Mouse (Mus musculus) heart, embryonic 10.5 days (tissue): ENCODE measurements around the gene Fer. TPM values are rescaled to one million over a fixed set of nuclear protein-coding genes. Genes with fewer than 3 reads are reported as not detected.

Experiments used
- DNase-seq: peaks from one replicate; pipeline ENCODE4 v3.0.0-alpha.2; 2017; ENCODE audit warnings: low spot score
- H3K27ac ChIP-seq: fragments of 300-500 bp; sonication (generic); 2 replicates; pipeline ENCODE4 v1.5.1; 2016; ENCODE audit warnings: mild to moderate bottlenecking
- H3K27me3 ChIP-seq: fragments of 300-500 bp; sonication (generic); 2 replicates; pipeline ENCODE4 v1.6.1; 2016; ENCODE audit warnings: mild to moderate bottlenecking; ENCODE audit not compliant: poor library complexity, insufficient read depth, severe bottlenecking
- H3K36me3 ChIP-seq: fragments of 300-500 bp; sonication (generic); 2 replicates; pipeline ENCODE4 v1.6.1; 2016; ENCODE audit warnings: mild to moderate bottlenecking, moderate library complexity
- H3K4me1 ChIP-seq: fragments of 300-500 bp; sonication (generic); 2 replicates; pipeline ENCODE4 v1.6.1; 2016; ENCODE audit warnings: mild to moderate bottlenecking
- H3K4me3 ChIP-seq: fragments of 300-500 bp; sonication (generic); 2 replicates; pipeline ENCODE4 v1.5.1; 2016; ENCODE audit warnings: mild to moderate bottlenecking, moderate library complexity
- H3K9me3 ChIP-seq: fragments of 300-500 bp; sonication (generic); 2 replicates; pipeline ENCODE4 v1.6.1; 2016; ENCODE audit warnings: mild to moderate bottlenecking, moderate library complexity
- WGBS: fragments of 180-500 bp; shearing (Covaris S2); methylation state at CpG from one replicate; pipeline ENCODE4 v1.1.7; 2016; 5-methylcytosine and 5-hydroxymethylcytosine counted together
- polyA plus RNA-seq: library from polyadenylated mRNA; unstranded; fragments of >200 nt; fragmentation: Nextera tagmentation; extraction: Ambion mirVana; gene quantifications from 2 replicates; pipeline ENCODE4 v1.2.1, GENCODE M21; 2016

Fer gene
- polyA plus RNA-seq, 1 experiment from 2014 or later, result 28.1 TPM

DNA sequence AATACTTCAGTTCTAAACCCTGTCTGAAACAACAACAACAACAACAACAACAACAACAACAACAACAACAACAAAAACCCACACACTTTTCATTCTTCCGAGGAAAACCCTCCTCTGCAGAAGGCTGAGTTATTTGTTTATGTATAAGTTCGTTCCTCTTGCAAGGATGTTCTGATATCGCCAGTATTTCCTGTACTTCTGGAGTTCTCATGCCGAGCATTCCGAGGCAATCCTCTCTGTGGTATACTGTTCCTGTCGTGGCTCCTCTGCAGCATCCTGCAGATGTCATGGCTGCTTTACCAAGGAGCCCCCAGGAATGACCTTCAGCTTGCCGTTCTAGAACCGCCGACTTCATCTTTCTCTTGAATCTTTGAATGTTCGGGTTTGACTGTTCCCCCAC lies 106.6 kb downstream of the Fer start:
- no peak for DNase-seq
- Histone ChIP-seq H3K4me1 (peaks cover 24% of the 10 kb centered on the region; the same call in 1 of the 2 replicates), H3K27ac (no peak overlapping the region), H3K4me3 (no peak overlapping the region), H3K9me3 (no peaks in the 10 kb centered on the region), H3K27me3 (no peaks in the 10 kb centered on the region), H3K36me3 (no peaks in the 10 kb centered on the region)
- 47% methylated on average over 10 of the region's 10 CpGs for WGBS

DNA sequence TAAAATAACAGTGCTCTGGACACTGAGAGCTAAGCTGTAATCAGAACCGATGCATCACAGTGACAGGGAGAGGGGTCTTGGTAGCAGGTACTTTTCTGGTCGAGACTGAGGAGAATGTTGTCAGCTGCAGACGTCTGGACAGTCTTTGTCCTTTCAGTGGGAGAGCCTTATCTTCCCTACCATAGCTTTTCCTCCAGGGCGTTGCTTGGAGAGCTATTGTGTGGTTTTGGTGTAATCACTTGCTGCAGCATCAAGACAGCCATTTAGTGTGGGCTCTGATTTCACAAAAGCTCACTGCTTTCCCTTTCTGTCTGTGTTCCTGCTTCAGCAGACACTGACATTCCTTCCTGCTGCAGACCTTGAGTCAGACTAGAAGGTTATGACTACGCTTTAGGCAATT lies 107.4 kb downstream of the Fer start:
- Histone ChIP-seq H3K27me3 (no peaks in the 10 kb centered on the region), H3K36me3 (no peaks in the 10 kb centered on the region), H3K27ac (peak overlapping the region; percentile 72; the same call in 1 of the 2 replicates), H3K4me3 (no peak overlapping the region), H3K4me1 (peaks cover 24% of the 10 kb centered on the region; the same call in 1 of the 2 replicates), H3K9me3 (no peaks in the 10 kb centered on the region)
- peak; percentile 76 for DNase-seq
- 19% methylated on average over 5 of the region's 5 CpGs for WGBS

DNA sequence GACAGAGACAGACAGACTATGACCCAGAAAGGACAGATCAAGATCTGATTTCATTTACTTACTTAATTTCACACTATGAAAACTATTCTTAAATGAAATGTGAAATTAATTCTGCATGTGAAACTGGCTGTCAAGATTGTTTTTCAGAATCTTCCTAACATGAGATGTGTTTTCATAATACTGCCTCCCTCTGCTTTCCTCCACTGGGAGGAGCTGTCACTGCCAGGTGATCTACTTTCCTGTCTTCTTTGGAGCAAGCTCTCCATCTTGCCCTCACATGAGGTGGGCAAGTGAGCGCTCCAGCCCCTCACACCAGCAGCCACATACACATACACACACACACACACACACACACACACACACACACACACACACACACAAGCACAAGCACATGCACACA lies 108.1 kb downstream of the Fer start:
- no peak overlapping the region for H3K27ac ChIP-seq
- WGBS, result 86% methylated on average over 1 of the region's 1 CpGs
- no peaks in the 10 kb centered on the region for H3K27me3 ChIP-seq
- no peak for DNase-seq
- no peaks in the 10 kb centered on the region for H3K36me3 ChIP-seq
- H3K4me1 ChIP-seq, result peaks cover 24% of the 10 kb centered on the region; the same call in 1 of the 2 replicates
- H3K9me3 ChIP-seq, result no peaks in the 10 kb centered on the region
- no peak overlapping the region for H3K4me3 ChIP-seq

DNA sequence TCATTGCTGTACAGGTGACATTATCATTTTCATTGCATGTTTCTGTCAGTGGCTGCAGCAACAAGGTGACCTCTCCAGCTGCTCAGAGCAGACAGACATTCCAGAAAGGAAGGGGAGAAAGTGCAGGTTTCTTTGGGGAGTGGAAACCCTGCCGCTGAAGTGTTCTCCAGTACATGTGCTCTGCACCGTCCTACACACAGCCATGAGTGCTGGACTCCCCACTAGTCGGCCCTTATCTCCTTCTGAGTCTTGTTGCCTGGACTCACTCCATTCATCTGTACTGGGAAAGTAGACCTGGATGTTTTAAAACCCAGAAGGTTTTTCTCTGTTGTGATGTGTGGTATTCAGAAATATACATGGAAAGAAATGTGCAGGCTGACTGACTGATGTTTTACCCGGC lies 109.3 kb downstream of the Fer start:
- Histone ChIP-seq H3K27ac (no peak overlapping the region), H3K4me3 (no peak overlapping the region), H3K27me3 (no peaks in the 10 kb centered on the region), H3K36me3 (no peaks in the 10 kb centered on the region), H3K4me1 (peaks cover 23% of the 10 kb centered on the region; the same call in 1 of the 2 replicates), H3K9me3 (no peaks in the 10 kb centered on the region)
- WGBS, result 34% methylated on average over 4 of the region's 4 CpGs
- no peak for DNase-seq

DNA sequence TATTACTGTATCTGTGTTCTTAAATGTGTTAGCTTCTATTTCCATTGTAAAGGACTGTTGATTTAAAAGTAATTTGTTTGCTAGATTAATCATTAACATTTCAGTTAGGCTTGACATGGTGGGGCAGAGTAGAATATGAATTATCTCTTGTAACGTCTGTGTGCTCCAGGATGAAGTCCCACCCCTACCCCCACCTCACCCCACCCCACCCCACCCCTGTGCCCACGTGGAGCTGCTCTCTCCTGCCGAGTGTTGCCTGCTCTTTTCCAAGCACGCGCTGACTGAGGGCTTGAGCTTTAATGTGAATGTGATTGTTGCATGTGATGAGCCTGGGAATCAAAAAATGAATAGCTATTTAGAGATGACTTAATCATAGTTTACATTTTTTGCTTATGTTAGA lies 110.9 kb downstream of the Fer start:
- no peak for DNase-seq
- Histone ChIP-seq H3K9me3 (no peaks in the 10 kb centered on the region), H3K27me3 (no peaks in the 10 kb centered on the region), H3K27ac (no peak overlapping the region), H3K36me3 (no peaks in the 10 kb centered on the region), H3K4me1 (peaks cover 20% of the 10 kb centered on the region; the same call in 1 of the 2 replicates), H3K4me3 (no peak overlapping the region)
- 64% methylated on average over 5 of the region's 5 CpGs for WGBS

DNA sequence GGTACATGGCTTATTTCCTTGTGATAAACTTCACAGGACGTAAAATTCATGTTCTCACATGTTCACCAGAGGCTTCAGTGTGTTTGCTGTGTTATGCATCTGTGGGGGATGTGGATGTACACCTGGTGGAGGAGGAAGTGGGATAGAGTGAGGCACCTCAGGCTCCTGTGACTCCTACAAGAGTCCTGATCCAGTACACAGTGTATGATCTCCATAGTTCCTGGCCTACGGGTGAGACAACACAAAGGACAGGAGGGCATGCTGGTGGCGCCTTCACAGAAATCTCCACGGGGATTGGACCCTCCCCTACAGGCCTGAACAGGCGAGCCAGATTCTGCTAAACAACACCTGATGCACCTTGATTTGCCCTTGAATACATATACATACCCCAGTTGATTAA lies 111.4 kb downstream of the Fer start:
- Histone ChIP-seq H3K27me3 (no peaks in the 10 kb centered on the region), H3K9me3 (no peaks in the 10 kb centered on the region), H3K4me3 (no peak overlapping the region), H3K4me1 (peaks cover 20% of the 10 kb centered on the region; the same call in 1 of the 2 replicates), H3K27ac (no peak overlapping the region), H3K36me3 (no peaks in the 10 kb centered on the region)
- WGBS, result 85% methylated on average over 5 of the region's 5 CpGs
- DNase-seq, result no peak

DNA sequence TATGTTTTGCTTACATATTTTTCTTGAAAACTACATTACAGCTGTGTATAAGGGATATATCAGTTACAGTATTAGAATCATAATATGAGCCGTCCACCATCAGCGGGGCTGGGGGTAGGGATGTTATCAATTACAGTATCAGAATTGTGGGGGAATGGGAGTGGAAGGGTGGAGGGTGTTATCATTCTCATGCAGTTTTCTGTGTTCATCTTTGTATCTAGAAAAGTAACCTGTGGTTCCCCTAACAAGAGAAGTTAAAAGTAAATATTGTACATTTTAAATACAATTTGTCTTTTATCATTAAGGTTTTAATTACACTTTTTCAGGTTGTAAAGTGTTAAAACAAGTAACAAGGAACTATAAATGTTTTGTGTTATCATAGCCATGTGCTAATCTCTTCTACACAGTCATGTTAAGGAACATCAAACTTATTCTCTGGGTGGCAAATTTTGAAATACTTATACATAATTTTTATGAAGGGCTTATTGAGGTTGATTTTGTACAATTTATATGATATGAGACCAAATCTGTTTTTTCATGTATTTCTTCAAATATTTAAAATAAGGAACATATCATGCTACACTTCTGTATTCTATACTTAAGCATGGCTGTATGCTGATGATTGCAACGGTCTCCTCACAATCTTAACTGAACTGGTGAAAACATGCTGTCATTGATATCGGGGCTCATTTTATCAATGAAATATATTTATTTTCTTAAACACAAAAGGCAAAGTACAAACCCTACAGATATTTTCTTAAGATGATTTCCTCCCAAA lies 116.1 kb downstream of the Fer start:
- WGBS, result 80% methylated on average over 4 of the region's 4 CpGs
- Histone ChIP-seq H3K36me3 (no peaks in the 10 kb centered on the region; the same call in 1 of the 2 replicates), H3K27me3 (no peaks in the 10 kb centered on the region), H3K27ac (no peak overlapping the region), H3K4me3 (no peak overlapping the region), H3K4me1 (no peaks in the 10 kb centered on the region), H3K9me3 (no peaks in the 10 kb centered on the region)
- no peak for DNase-seq

DNA sequence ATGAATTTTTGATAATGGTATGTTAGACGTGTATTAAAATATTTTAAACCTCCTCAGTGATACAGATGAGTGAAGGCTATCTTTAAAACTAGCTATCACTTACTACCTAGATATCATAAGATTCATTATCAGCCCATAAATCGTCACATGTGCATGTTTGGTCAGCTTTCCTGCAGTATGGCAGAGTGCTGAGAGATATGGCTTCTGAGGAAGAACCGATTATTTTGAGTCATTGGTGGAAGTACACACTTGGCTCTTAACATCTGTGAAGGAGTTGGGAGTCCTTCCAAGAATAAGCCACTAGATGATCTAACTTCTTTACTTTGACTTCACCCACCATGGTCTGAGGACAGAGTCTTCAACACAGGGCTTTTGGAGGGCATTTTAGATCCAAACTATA lies 117.3 kb downstream of the Fer start:
- no peaks in the 10 kb centered on the region for H3K27me3 ChIP-seq
- no peak for DNase-seq
- H3K9me3 ChIP-seq, result no peaks in the 10 kb centered on the region
- H3K36me3 ChIP-seq, result no peaks in the 10 kb centered on the region; the same call in 1 of the 2 replicates
- H3K4me3 ChIP-seq, result no peak overlapping the region
- no peak overlapping the region for H3K27ac ChIP-seq
- H3K4me1 ChIP-seq, result no peaks in the 10 kb centered on the region
- WGBS, result 83% methylated on average over 3 of the region's 3 CpGs

DNA sequence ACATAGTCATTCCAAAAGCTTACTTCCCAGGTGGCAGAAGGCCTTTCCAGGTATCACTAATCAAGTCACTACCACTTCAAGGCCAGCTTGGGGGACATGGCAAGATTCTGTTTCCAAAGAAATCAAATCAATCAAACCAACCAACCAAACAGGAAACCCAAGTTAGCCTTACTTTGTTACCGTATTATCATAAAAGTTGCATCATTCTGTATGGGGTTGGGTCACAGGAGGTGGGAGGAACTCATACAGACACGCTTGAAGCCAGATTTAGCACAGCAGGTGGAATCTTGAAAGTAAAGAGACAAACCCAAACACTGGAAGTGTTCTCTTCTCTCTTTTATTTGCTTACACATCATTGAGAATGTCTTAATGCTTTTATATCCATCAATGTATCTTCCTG lies 125.8 kb downstream of the Fer start:
- Histone ChIP-seq H3K27me3 (no peaks in the 10 kb centered on the region), H3K36me3 (0 out of 2 replicates have a peak, but pooled peaks cover 3% of the 10 kb centered on the region), H3K4me1 (no peaks in the 10 kb centered on the region), H3K4me3 (no peak overlapping the region), H3K27ac (no peak overlapping the region), H3K9me3 (no peaks in the 10 kb centered on the region)
- WGBS, result 82% methylated on average over 2 of the region's 2 CpGs
- no peak for DNase-seq

DNA sequence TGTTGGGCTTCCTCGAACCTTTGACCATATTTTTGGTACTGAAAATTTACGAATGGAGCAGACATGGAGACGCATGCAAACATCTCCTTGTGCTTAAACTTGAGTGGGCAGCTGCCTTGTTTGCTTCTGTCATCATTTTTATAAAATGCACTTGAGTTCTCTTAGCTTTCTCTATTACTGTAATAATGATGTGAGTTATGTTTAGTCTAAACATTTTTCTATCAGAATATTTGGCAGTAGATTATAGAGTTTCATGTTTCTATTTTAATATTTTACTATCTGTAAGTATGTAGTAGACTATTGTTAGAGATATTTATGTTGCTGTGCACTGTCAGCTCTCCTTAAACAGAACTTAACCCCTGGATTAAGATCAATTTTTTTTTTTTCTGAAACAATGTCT lies 128.3 kb downstream of the Fer start:
- WGBS, result 88% methylated on average over 3 of the region's 3 CpGs
- H3K27me3 ChIP-seq, result no peaks in the 10 kb centered on the region

DNA sequence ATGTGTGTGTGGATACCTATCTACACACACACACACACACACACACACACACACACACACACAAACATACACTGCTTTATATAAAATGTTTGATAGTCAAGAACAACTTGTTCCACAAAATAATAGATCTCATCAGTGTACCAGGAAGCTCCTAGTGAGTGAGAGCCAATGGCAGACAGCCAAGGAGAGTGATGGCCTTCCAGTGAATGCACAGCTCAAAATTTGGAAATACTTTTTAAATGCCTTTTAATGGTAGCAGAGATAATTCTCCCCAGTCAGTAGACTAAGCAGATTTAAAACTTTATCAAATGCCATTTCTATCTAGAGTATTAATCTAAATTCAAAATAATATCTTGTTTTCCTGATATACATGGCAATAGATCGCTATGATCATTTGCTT lies 133.1 kb downstream of the Fer start:
- H3K27ac ChIP-seq, result no peak overlapping the region
- no peaks in the 10 kb centered on the region for H3K27me3 ChIP-seq
- 82% methylated on average over 1 of the region's 1 CpGs for WGBS
- no peak for DNase-seq
- H3K36me3 ChIP-seq, result 0 out of 2 replicates have a peak, but pooled peaks cover 3% of the 10 kb centered on the region
- H3K9me3 ChIP-seq, result no peaks in the 10 kb centered on the region
- H3K4me1 ChIP-seq, result no peaks in the 10 kb centered on the region
- no peak overlapping the region for H3K4me3 ChIP-seq

More for the DNA sequence above, 128.3 kb downstream of the Fer start:
- Histone ChIP-seq H3K9me3 (no peaks in the 10 kb centered on the region), H3K4me3 (no peak overlapping the region), H3K4me1 (no peaks in the 10 kb centered on the region), H3K36me3 (0 out of 2 replicates have a peak, but pooled peaks cover 3% of the 10 kb centered on the region), H3K27ac (no peak overlapping the region)
- DNase-seq, result no peak

DNA sequence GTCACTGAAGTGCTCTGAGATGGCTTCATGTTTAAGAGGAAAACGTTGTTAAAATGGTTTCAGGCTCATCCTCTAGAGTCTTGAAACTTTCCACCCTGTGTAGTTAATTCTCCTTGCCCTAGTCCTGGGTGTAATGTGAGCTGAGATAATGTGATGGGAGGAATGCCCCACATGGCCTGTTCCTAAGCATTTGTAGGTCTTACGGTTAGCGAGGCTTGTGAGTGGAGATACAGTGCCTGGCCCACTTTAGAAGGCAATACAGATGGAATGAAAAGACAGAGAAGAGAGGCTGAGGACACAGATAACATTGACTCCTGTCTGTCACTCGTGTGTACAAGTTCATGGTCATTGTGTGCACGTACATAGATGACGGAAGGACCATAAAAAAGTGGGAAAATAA lies 134.8 kb downstream of the Fer start:
- no peak for DNase-seq
- Histone ChIP-seq H3K4me1 (no peaks in the 10 kb centered on the region), H3K36me3 (no peaks in the 10 kb centered on the region), H3K9me3 (no peaks in the 10 kb centered on the region), H3K4me3 (no peak overlapping the region), H3K27me3 (no peaks in the 10 kb centered on the region), H3K27ac (no peak overlapping the region)
- 74% methylated on average over 6 of the region's 6 CpGs for WGBS

DNA sequence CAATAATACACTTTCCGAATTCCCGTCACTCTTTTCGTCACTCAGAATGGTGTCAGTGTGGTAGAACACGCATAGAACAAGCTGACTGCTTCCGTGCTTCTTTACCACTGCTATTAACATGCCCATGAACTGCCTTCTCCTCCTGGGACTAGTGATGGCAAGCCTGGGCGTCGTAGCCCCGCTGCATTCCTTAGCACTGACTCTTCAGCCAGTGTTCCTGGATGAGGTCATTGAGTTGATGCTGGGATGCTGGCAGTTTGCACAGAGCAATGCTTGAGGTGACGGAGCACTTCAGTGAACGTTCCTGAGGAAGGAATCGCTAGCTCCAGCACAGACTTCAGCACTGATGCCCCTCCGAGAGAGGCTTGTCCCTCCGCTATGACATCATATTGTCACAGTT lies 140.6 kb downstream of the Fer start:
- H3K4me3 ChIP-seq, result no peak overlapping the region
- peaks cover 6% of the 10 kb centered on the region for H3K4me1 ChIP-seq
- no peak overlapping the region for H3K27ac ChIP-seq
- WGBS, result 53% methylated on average over 13 of the region's 13 CpGs
- DNase-seq, result peak; percentile 87
- no peaks in the 10 kb centered on the region for H3K27me3 ChIP-seq
- no peaks in the 10 kb centered on the region for H3K9me3 ChIP-seq
- H3K36me3 ChIP-seq, result no peaks in the 10 kb centered on the region
